Mouse (Mus musculus) lung, embryonic 14.5 days (tissue): ENCODE results near the gene Ankub1. TPM values are rescaled to one million over a fixed set of nuclear protein-coding genes. Genes with fewer than 3 reads are reported as not detected.

Experiments
- ATAC-seq: fragments of 200-750 bp; cut with Nextera tagmentation; 2 replicates; pipeline ENCODE4 v1.8.0; 2017; ENCODE audit warnings: mild to moderate bottlenecking, moderate TSS enrichment, moderate library complexity; ENCODE audit not compliant: insufficient read depth
- DNase-seq: peaks from one replicate; pipeline ENCODE4 v3.0.0-alpha.2; 2015
- H3K27ac ChIP-seq: fragments of 300-500 bp; sonication (generic); 2 replicates; pipeline ENCODE4 v1.5.1; 2014; ENCODE audit warnings: low read depth, mild to moderate bottlenecking, moderate library complexity
- H3K27me3 ChIP-seq: fragments of 300-500 bp; sonication (generic); 2 replicates; pipeline ENCODE4 v1.6.1; 2014; ENCODE audit warnings: low read length, control low read depth; ENCODE audit not compliant: insufficient read depth
- H3K36me3 ChIP-seq: fragments of 300-500 bp; sonication (generic); 2 replicates; pipeline ENCODE4 v1.6.1; 2014; ENCODE audit warnings: control low read depth; ENCODE audit not compliant: insufficient read depth
- H3K4me1 ChIP-seq: fragments of 300-500 bp; sonication (generic); 2 replicates; pipeline ENCODE4 v1.6.1; 2014; ENCODE audit warnings: antibody characterized with exemption, control low read depth; ENCODE audit not compliant: insufficient read depth
- H3K4me2 ChIP-seq: fragments of 300-500 bp; sonication (generic); 2 replicates; pipeline ENCODE4 v1.6.1; 2014; ENCODE audit warnings: mild to moderate bottlenecking
- H3K4me3 ChIP-seq: fragments of 300-500 bp; sonication (generic); 2 replicates; pipeline ENCODE4 v1.5.1; 2014; ENCODE audit warnings: low read depth, low read length
- H3K9ac ChIP-seq: fragments of 300-500 bp; sonication (generic); 2 replicates; pipeline ENCODE4 v1.6.1; 2014
- H3K9me3 ChIP-seq: fragments of 300-500 bp; sonication (generic); 2 replicates; pipeline ENCODE4 v1.6.1; 2016; ENCODE audit warnings: low read depth, low read length, control low read depth
- CTCF ChIP-seq: IDR thresholded peaks from 2 replicates; pipeline ENCODE4 v1.5.1; 2016; ENCODE audit warnings: antibody characterized with exemption, low read depth
- WGBS: fragments of 180-500 bp; shearing (Covaris S2); extraction: QIAGEN DNeasy Blood & Tissue Kit; methylation state at CpG from one replicate; pipeline ENCODE4 v1.1.7; 2014; 5-methylcytosine and 5-hydroxymethylcytosine counted together
- polyA plus RNA-seq: library from polyadenylated mRNA; unstranded; fragments of >200 nt; fragmentation: Nextera tagmentation; extraction: Ambion mirVana; gene quantifications from 2 replicates; pipeline ENCODE4 v1.2.1, GENCODE M21; 2014

The Ankub1 gene
- not detected in 2 replicates for polyA plus RNA-seq

DNA sequence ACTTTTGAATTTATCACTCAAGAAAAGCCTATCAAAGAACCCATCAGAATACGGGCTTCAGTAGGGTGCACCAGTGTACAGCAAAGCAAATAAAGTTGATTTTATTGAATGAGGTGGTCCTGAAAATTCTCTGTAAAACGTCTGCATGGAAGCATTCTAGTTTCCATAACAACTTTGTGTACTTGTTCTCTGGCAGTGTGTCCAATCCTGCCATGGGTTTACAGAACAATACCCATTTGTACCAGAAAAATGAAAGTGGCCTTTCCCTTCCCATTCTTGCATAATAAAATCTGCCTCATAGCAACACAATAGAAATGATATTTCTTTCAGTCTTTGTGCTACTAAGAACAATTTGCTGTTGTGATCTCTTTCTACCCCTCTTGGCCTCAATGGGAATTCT is at the start of gene Ankub1:
Ankub1 (minus strand) TSS at position 81 of the 400 bp plus-strand sequence.
- 61% methylated on average over 2 of the region's 2 CpGs for WGBS
- no peaks in the 10 kb centered on the region for H3K36me3 ChIP-seq

DNA sequence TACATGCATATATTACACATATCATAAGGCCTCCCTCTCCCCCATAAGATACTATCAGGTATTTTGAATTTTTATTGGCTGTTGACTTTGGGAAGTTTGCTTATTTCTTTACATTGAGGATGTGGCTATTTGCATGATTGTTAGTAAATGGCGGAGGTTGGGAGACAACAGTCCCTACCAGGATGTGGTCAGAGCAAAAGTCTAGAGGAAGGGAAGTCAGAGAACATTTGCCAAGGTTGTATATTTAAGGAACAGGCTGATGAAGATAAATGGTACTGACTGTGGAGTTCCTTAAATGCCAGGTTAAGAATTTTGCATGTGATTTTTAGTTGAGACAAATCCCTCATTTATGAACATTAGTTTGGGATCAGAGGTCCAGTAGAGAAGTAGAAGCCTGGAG is 47.2 kb upstream of the Ankub1 start:
- Histone ChIP-seq H3K27me3 (no peaks in the 10 kb centered on the region), H3K36me3 (no peaks in the 10 kb centered on the region), H3K9me3 (no peaks in the 10 kb centered on the region), H3K27ac (no peak overlapping the region), H3K4me2 (no peak overlapping the region), H3K4me3 (no peak overlapping the region), H3K9ac (no peak overlapping the region), H3K4me1 (peaks cover 6% of the 10 kb centered on the region; the same call in 1 of the 2 replicates)
- ATAC-seq: no peak
- WGBS: 94% methylated on average over 1 of the region's 1 CpGs
- no peak for DNase-seq
- no peak for TF ChIP-seq CTCF

More for the DNA sequence above, at the start of gene Ankub1:
- Histone ChIP-seq H3K27me3 (no peaks in the 10 kb centered on the region), H3K4me1 (no peaks in the 10 kb centered on the region), H3K9me3 (no peaks in the 10 kb centered on the region), H3K4me2 (no peak within 1 kb of the TSS), H3K27ac (no peak within 1 kb of the TSS), H3K4me3 (no peak within 1 kb of the TSS), H3K9ac (no peak within 1 kb of the TSS)
- ATAC-seq (no peak), DNase-seq (no peak)
- no peak for TF ChIP-seq CTCF

DNA sequence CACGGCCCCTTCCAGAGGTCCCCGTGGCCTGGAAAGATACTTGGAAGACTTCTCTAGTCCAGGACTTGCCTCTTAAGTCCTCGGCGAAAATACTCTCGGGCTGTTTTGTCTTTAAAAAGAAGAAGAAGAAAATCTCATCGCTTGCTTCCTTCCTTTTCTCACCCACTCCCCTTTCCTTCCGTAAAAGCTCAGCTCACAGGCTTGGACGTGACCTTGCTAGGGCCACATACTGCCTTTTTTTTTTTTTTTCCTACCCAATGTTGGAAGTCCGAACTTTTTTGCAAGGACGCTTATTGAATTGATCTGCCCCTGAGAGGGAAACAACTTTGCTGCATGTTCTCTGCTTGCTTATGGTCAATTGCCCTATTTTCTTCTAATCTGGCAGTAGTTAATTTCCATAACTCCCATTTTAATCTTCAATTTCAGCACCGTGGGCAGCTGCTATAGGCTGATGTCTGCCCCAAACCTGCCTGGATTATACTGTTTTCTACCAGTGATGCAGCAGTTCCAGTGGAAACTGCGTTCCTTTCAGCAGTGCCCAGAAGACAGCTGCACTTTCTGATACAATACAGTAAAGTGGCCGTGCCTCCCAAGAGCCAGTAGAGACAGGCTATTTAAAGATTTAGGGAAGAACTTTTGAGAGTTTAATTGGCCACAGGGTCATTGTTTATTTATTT is 44.0 kb upstream of the Ankub1 start:
- WGBS: under 1% methylated on average over 13 of the region's 13 CpGs
- Histone ChIP-seq H3K4me3 (peak overlapping the region; percentile 80), H3K9ac (peak overlapping the region; percentile 77), H3K9me3 (no peaks in the 10 kb centered on the region), H3K27ac (peak overlapping the region; percentile 95), H3K4me2 (peak overlapping the region; percentile 81), H3K27me3 (no peaks in the 10 kb centered on the region), H3K36me3 (no peaks in the 10 kb centered on the region), H3K4me1 (peaks cover 6% of the 10 kb centered on the region; the same call in 1 of the 2 replicates)
- no peak for TF ChIP-seq CTCF
- peak; percentile 59 for DNase-seq
- no peak for ATAC-seq

DNA sequence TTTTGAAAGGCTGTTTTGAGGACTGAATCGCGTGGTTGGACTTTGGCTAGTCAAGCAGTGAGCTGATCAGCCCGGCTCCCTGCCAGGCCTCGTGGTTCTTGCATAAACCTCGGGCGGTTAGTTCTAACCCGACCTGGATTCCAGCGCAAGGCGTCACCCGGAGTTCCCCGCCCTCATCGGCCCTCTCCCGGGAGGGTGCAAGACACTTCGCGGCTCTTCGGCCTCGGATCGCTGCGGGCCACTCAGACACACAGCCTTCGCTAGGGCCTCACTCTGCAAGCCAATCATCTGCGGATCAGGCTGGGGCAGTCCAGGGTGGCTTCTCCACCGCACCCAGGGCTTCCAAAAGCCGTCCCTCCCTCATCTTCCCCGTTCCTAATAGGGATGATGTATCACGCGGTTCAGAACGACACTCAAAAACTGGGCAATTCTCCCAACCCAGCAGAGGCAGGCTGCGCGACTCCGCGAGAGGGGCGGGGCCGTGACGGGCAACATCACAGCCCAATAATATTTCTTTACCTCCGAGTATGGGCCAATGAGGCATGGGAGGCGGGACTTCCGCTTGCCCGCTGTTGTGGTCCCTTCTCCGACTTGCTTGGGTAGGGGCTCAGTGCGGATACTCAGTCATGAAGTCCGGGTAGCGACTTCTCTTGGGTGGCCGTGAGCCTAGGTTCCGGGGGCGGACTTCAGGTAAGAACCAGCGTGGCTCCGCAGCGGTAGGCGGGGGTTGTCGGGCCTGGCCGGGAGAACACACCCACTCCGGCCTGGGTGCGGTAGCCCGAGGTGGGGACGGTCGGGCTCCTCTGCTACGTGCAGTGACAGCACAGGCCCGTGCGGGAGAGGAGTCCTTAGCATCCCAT is 43.1 kb upstream of the Ankub1 start, which contains the start of gene Rnf13:
Rnf13 (plus strand) TSS at position 552 of the 860 bp plus-strand sequence.
- no peaks in the 10 kb centered on the region for H3K9me3 ChIP-seq
- H3K4me1 ChIP-seq: peaks cover 6% of the 10 kb centered on the region; the same call in 1 of the 2 replicates
- TF ChIP-seq CTCF: no peak
- peak within 1 kb of the TSS; percentile 77 for H3K9ac ChIP-seq
- H3K36me3 ChIP-seq: no peaks in the 10 kb centered on the region
- peak within 1 kb of the TSS; percentile 80 for H3K4me3 ChIP-seq
- DNase-seq (peak; percentile 98), ATAC-seq (peak; percentile 99)
- WGBS: under 1% methylated on average over 59 of the region's 59 CpGs
- peak within 1 kb of the TSS; percentile 81 for H3K4me2 ChIP-seq
- H3K27me3 ChIP-seq: no peaks in the 10 kb centered on the region
- peak within 1 kb of the TSS; percentile 95 for H3K27ac ChIP-seq

DNA sequence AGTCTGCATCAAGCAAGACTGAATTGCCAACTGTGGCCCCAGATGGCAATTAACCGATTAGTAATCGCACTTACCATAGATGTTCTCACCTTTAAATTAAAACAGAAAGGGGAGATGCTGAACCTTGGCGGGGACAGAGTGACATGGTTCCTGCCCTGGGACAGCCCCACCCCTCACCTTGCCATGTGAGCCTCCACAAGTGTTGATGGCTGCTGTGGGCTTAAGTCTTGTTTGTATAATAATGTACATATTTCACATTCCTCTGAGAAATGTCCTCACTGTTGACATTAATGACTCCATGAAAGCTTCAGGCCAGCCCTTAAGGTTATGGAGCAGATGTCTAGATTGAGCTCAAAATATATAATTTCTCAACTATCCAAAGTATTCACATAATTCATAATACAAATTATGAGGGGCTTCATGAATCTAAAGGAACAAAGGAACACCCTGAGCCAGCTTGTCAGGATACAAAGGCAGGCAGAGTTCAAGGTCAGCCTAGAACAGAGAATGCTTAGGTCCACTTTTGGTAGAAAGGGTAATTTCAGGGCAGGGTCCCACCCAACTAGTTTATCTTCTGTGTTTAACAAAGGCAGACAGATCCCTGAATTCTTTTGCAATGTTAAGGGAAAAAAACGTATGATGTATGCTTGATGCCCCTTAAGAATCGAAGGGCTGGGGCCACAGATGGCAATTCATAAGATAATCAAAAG is 39.8 kb upstream of the Ankub1 start:
- ATAC-seq (no peak), DNase-seq (no peak)
- no peak overlapping the region for H3K4me3 ChIP-seq
- H3K4me1 ChIP-seq: peaks cover 5% of the 10 kb centered on the region; the same call in 1 of the 2 replicates
- no peaks in the 10 kb centered on the region for H3K27me3 ChIP-seq
- TF ChIP-seq CTCF: no peak
- H3K9ac ChIP-seq: no peak overlapping the region
- no peaks in the 10 kb centered on the region for H3K9me3 ChIP-seq
- no peak overlapping the region for H3K27ac ChIP-seq
- H3K36me3 ChIP-seq: no peaks in the 10 kb centered on the region
- WGBS: 60% methylated on average over 5 of the region's 5 CpGs
- no peak overlapping the region for H3K4me2 ChIP-seq

DNA sequence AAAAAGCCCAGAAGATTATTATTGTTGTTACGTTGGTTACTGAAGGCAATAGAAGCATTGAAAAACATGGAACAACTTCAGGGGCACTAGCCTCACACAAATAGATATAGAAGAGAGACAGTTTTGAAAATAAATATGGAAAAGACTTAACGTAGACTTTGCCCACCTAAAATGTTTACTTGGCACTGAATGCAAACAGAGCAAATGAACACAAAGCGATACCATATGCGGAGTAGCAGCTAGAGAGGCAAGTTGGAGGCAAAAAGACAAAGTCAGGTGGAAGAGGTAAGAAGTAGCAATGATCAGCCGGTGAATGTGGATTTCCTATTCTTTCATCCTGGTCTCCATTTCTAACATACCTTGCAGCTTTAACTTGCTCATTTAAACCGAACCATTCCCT is 21.6 kb upstream of the Ankub1 start:
- H3K27me3 ChIP-seq: no peaks in the 10 kb centered on the region
- no peaks in the 10 kb centered on the region for H3K9me3 ChIP-seq
- no peaks in the 10 kb centered on the region for H3K36me3 ChIP-seq
- ATAC-seq (no peak), DNase-seq (no peak)
- H3K9ac ChIP-seq: no peak overlapping the region
- TF ChIP-seq CTCF: no peak
- 81% methylated on average over 6 of the region's 6 CpGs for WGBS
- no peaks in the 10 kb centered on the region for H3K4me1 ChIP-seq
- H3K27ac ChIP-seq: no peak overlapping the region
- H3K4me3 ChIP-seq: no peak overlapping the region
- no peak overlapping the region for H3K4me2 ChIP-seq
